8 mouse cellular contexts compared by ENCODE assay signal in the genomic region with DNA sequence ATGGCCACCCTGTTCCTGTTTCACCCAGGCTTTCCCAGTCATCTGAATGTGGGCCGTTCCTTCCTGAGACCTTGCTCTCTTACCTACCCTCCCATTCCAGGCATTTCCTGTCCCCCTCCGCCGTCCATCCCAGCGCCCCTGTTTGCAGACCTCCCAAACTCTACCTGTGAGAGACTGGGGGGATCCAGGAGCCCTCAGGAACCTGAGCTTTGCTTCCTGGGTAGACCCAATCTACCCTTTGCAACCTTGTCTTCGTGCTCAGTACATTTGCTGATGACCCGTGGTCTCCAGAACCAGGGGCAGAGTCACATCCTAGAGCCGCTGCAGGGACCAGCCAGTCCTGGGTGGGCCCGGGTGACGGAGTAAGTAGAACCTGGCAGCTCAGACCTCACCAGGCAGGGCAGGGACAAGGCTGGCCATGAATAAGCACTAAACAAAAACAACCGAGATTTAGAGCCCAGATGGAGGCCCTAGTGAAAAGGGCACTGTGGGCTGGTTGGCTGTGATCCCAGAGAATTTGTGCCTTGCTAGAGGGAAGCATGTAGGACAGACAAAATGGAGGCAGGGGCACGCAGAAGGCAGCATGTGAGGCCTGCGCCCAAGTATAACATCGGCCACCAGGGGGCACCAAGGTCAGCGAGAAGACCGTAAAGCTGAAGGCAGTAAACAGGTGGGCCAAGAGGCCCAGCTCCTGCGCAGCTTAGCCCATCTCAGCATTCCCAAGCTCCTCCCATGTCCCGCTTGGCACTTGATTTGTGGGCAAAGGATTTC. TPM values are rescaled to one million over a fixed set of nuclear protein-coding genes. Genes with fewer than 3 reads are reported as not detected.
A peak's percentile ranks its signal among the peaks of the same experiment; 100 is the strongest.
DNase-seq lines count a peak whose midpoint lies in the region; ATAC-seq lines count a peak whose summit lies in the region.

No protein-coding gene starts in this region.

- 34% methylated on average over 17 of the region's 17 CpGs for WGBS in hindbrain, embryonic 15.5 days

- H3K4me2 ChIP-seq in hindbrain, embryonic 15.5 days: no peak overlapping the region

- peak; percentile 72 for ATAC-seq in hindbrain, embryonic 15.5 days (ENCODE audit: low FRiP score, low read depth)

- H3K9ac ChIP-seq in hindbrain, embryonic 15.5 days: no peak overlapping the region

- H3K27me3 ChIP-seq in hindbrain, embryonic 15.5 days: no peaks in the 10 kb centered on the region

- no peaks in the 10 kb centered on the region for H3K9me3 ChIP-seq in hindbrain, embryonic 15.5 days

- peak; percentile 96 for DNase-seq in R1 (ENCODE audit: low read depth, low spot score)
- peak; percentile 94 to 97 for DNase-seq in cerebellum, postnatal 25 days
- DNase-seq in frontal cortex, postnatal 36 days (ENCODE audit: low spot score in 2 of 2): peak; percentile 91 to 93
- DNase-seq in left cerebral cortex, adult 11 months (ENCODE audit: low spot score): peak; percentile 91
- DNase-seq in lung, postnatal 4 days: peak; percentile 93 to 96
- peak; percentile 87 for DNase-seq in retina, postnatal 7 days (ENCODE audit: low read depth, low spot score)
- peak; percentile 89 for DNase-seq in urinary bladder, adult 2 months (ENCODE audit: low spot score)

- H3K4me3 ChIP-seq in hindbrain, embryonic 15.5 days: no peak overlapping the region

- H3K4me1 ChIP-seq in hindbrain, embryonic 15.5 days (replicated peaks): peaks cover 24% of the 10 kb centered on the region

- H3K36me3 ChIP-seq in hindbrain, embryonic 15.5 days: no peaks in the 10 kb centered on the region

- peak overlapping the region; percentile 72 for H3K27ac ChIP-seq in hindbrain, embryonic 15.5 days (replicated peaks)

RNA-seq across cellular contexts. Expression of gene Tspan32, which starts 2.9 kb away (rescaled TPM):
- polyA plus RNA-seq in hindbrain, embryonic 15.5 days (2015; fragmentation: Nextera tagmentation; extraction: Ambion mirVana): 0.31 and 1.00 TPM in 2 replicates
- polyA plus RNA-seq in urinary bladder, adult 2 months (2012; rRNA removed): 1.9 and 2.8 TPM in 2 replicates

RNA-seq across cellular contexts. Expression of gene Ascl2, which starts 38.7 kb away (rescaled TPM):
- polyA plus RNA-seq in hindbrain, embryonic 15.5 days (2015; fragmentation: Nextera tagmentation; extraction: Ambion mirVana): 0.70 and 1.1 TPM in 2 replicates
- 2.4 and 2.7 TPM in 2 replicates for polyA plus RNA-seq in urinary bladder, adult 2 months (2012; rRNA removed)

RNA-seq across cellular contexts. Expression of gene Cd81, which starts 44.8 kb away (rescaled TPM):
- 439 and 445 TPM in 2 replicates for polyA plus RNA-seq in hindbrain, embryonic 15.5 days (2015; fragmentation: Nextera tagmentation; extraction: Ambion mirVana)
- 591 and 684 TPM in 2 replicates for polyA plus RNA-seq in urinary bladder, adult 2 months (2012; rRNA removed)
